Mouse (Mus musculus): ENCODE measurements around the gene Fam213b.

DNA sequence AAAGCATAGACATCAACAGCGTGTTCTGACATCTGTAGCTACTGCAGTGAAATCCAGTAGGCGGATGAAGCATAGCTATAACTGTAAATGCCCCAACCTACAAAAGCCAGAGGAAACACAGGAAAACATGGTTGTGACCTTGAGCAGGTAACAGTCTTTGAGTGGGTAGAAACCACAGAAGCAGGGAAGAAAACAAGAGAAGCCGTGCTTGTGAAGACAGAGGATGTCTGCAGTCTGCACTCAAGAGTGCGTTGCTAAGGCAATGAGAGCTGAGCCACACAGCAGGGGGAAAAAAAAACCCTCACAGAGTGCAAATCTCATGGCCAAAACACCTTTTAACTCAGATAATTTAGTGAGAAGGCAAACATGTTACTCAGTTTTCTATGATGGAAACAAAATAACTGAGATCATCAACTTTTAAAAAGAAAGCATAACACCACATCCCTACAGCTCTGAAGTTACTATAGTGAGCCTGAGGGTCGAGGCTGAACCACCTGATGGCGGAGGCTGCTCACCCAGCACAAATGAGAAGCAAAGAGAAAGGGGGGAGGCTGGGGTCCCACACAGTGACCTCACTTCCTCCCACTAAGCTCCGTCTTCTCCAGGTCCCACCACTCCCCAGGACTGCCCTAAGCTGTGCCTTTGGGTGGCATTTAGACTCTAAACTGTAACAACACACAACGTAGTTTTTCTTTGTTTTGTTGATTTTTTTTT, 37.8 kb upstream of the Fam213b start:
- TF ChIP-seq EP300 (IDR thresholded peaks at IDR 0.05) (no peak), CTCF (IDR thresholded peaks at IDR 0.05) (no peak)
